ENCODE assay signal across 20 mouse cellular contexts in the genomic region with DNA sequence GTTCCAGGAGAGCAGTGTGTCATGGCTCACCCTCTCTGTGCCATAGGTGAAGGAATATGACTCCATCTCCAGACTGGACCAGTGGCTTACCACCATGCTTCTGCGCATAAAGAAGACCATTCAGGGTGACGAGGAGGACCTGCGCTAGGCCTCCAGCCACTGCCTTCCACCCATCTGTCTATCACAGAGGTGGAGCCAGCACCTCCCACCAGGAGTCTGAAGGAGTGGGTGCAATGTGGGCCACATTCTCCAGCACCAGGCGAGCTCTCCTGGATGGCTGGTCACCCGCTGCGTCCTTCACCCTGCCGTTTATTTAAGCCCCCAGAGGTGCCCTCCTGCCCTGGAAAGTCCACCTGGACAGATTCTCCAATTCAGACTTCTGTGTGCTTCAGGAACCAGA. TPM values are rescaled to one million over a fixed set of nuclear protein-coding genes. Genes with fewer than 3 reads are reported as not detected.
"Had no signal": no experiment of that assay in that cellular context is flagged by ENCODE, and none has a peak within 500 bp of the region (broad histone marks: within the 10 kb centered on the region; RNA-seq: fewer than 3 reads in every experiment).

No protein-coding gene starts in this region.

- H3K27ac ChIP-seq: lung, embryonic 15.5 days; midbrain, embryonic 10.5 days; midbrain, embryonic 12.5 days; neural tube, embryonic 13.5 days; neural tube, embryonic 15.5 days had no signal

- DNase-seq: liver, postnatal 0 days; lung, adult 2 months; lung, postnatal 14 days; lung, postnatal 36 days; midbrain, embryonic 14.5 days; retina, postnatal 1 day; right cerebral cortex, postnatal 14 days; right cerebral cortex, postnatal 4 days; spleen, adult 18-20 months; thymus, adult 18-20 months; thymus, postnatal 14 days; thymus, postnatal 36 days had no signal

- H3K4me3 ChIP-seq: lung, embryonic 15.5 days; midbrain, embryonic 10.5 days; midbrain, embryonic 12.5 days; myocyte; neural tube, embryonic 13.5 days; neural tube, embryonic 15.5 days had no signal

RNA-seq across cellular contexts. Expression of a gene that starts 13.2 kb away (rescaled TPM):
- total RNA-seq: megakaryocyte, adult 5-6 weeks; megakaryocyte-erythroid progenitor cell, adult 5-6 weeks had no signal

RNA-seq across cellular contexts. Expression of a gene that starts 54.8 kb away (rescaled TPM):
- total RNA-seq: megakaryocyte-erythroid progenitor cell, adult 5-6 weeks had no signal
